Mouse (Mus musculus) CH12.LX (cell line): Measurements from ENCODE around the gene Rmnd1. TPM values are rescaled to one million over a fixed set of nuclear protein-coding genes. Genes with fewer than 3 reads are reported as not detected.
A peak's percentile ranks its signal among the peaks of the same experiment; 100 is the strongest.

ENCODE experiments used
- DNase-seq: peaks from one replicate; pipeline ENCODE4 v3.0.0-alpha.2; 2013; ENCODE audit errors: extremely low read depth
- H3K27ac ChIP-seq: 2 replicates; pipeline ENCODE4 v1.5.1; 2012; ENCODE audit warnings: low read depth, mild to moderate bottlenecking, control low read depth, moderate library complexity; ENCODE audit not compliant: insufficient read depth
- H3K27me3 ChIP-seq: replicated peaks from 2 replicates; pipeline ENCODE3; 2012; ENCODE audit warnings: inconsistent platforms
- H3K36me3 ChIP-seq, 2 experiments: replicated peaks in 1 of 2; 2 replicates each; pipeline versions ENCODE3 to v1.6.1; 2012; ENCODE audit warnings: inconsistent platforms in 1 of 2, low read length in 1 of 2, mild to moderate bottlenecking in 1 of 2, mixed read lengths in 1 of 2, moderate library complexity in 1 of 2; ENCODE audit not compliant: control insufficient read depth in 1 of 2, insufficient read depth in 1 of 2
- H3K4me1 ChIP-seq, 2 experiments: 2 replicates each; pipeline ENCODE4 v1.6.1; 2012; ENCODE audit warnings: inconsistent platforms in 1 of 2, moderate library complexity in 1 of 2; ENCODE audit not compliant: insufficient read depth in 2 of 2, control insufficient read depth in 1 of 2
- H3K4me2 ChIP-seq: 2 replicates; pipeline ENCODE4 v1.6.1; 2012; ENCODE audit warnings: low read depth, mild to moderate bottlenecking, control low read depth; ENCODE audit not compliant: poor library complexity, insufficient read depth, severe bottlenecking
- H3K4me3 ChIP-seq, 3 experiments: fragments of 150-350 bp in 1 of 3; sonication (generic) in 1 of 3; replicated peaks in 1 of 3; 2 replicates each; pipeline versions ENCODE3 to v1.5.1; 2011 to 2012; ENCODE audit warnings: low read depth in 2 of 3, low read length in 2 of 3, mild to moderate bottlenecking in 2 of 3, moderate library complexity in 2 of 3, control low read depth in 1 of 3, improper control_type of control experiment in 1 of 3, inconsistent platforms in 1 of 3, mixed read lengths in 1 of 3; ENCODE audit not compliant: poor library complexity in 1 of 3
- H3K79me2 ChIP-seq: replicated peaks from 2 replicates; pipeline ENCODE4 v1.6.1; 2012; ENCODE audit warnings: mild to moderate bottlenecking, moderate library complexity; ENCODE audit not compliant: control insufficient read depth, poor library complexity, insufficient read depth, severe bottlenecking; ENCODE audit errors: extremely low read depth
- H3K9ac ChIP-seq: 2 replicates; pipeline ENCODE4 v1.6.1; 2012; ENCODE audit warnings: low read depth, mild to moderate bottlenecking, control low read depth, moderate library complexity; ENCODE audit not compliant: insufficient read depth
- H3K9me3 ChIP-seq: replicated peaks from 2 replicates; pipeline ENCODE3; 2012; ENCODE audit warnings: low read length, inconsistent platforms, mixed read lengths
- BHLHE40 ChIP-seq: IDR thresholded peaks from 2 replicates; pipeline ENCODE4 v1.6.1; 2011; ENCODE audit warnings: mild to moderate bottlenecking, low read depth, low read length, improper control_type of control experiment
- CTCF ChIP-seq, 2 experiments: IDR thresholded peaks in 1 of 2; conservative IDR thresholded peaks in 1 of 2; 2 replicates each; pipeline ENCODE4 v1.5.1; 2011 to 2012; ENCODE audit warnings: low read depth in 2 of 2, low read length in 2 of 2, improper control_type of control experiment in 1 of 2, inconsistent platforms in 1 of 2, mild to moderate bottlenecking in 1 of 2, moderate library complexity in 1 of 2
- E2F4 ChIP-seq: IDR thresholded peaks from 2 replicates; pipeline ENCODE4 v1.6.1; 2011; ENCODE audit warnings: low read depth, low read length, improper control_type of control experiment; ENCODE audit not compliant: insufficient replicate concordance
- ELF1 ChIP-seq: IDR thresholded peaks from 2 replicates; pipeline ENCODE4 v1.6.1; 2014; ENCODE audit warnings: low read depth, mild to moderate bottlenecking, inconsistent platforms, low read length, improper control_type of control experiment
- EP300 ChIP-seq: IDR thresholded peaks from 2 replicates; pipeline ENCODE4 v1.6.1; 2011; ENCODE audit warnings: low read length, improper control_type of control experiment
- GABPA ChIP-seq: IDR thresholded peaks from 2 replicates; pipeline ENCODE4 v1.6.1; 2012; ENCODE audit warnings: low read depth, low read length, improper control_type of control experiment, inconsistent platforms; ENCODE audit not compliant: insufficient replicate concordance
- HCFC1 ChIP-seq: IDR thresholded peaks from 2 replicates; pipeline ENCODE4 v1.6.1; 2012; ENCODE audit warnings: low read depth, mild to moderate bottlenecking, inconsistent platforms, low read length, improper control_type of control experiment
- IRF4 ChIP-seq: IDR thresholded peaks from 2 replicates; pipeline ENCODE4 v1.6.1; 2014; ENCODE audit warnings: low read depth, mild to moderate bottlenecking, inconsistent platforms, low read length, improper control_type of control experiment
- JUN ChIP-seq: IDR thresholded peaks from 2 replicates; pipeline ENCODE4 v1.6.1; 2011; ENCODE audit warnings: low read depth, mild to moderate bottlenecking, low read length, improper control_type of control experiment, moderate library complexity; ENCODE audit not compliant: insufficient read depth
- MAX ChIP-seq: IDR thresholded peaks from 2 replicates; pipeline ENCODE4 v1.6.1; 2011; ENCODE audit warnings: low read length, improper control_type of control experiment
- MEF2A ChIP-seq: IDR thresholded peaks from 2 replicates; pipeline ENCODE4 v1.6.1; 2014; ENCODE audit warnings: low read depth, mild to moderate bottlenecking, inconsistent platforms, low read length, improper control_type of control experiment, borderline replicate concordance
- MXI1 ChIP-seq: IDR thresholded peaks from 2 replicates; pipeline ENCODE4 v1.6.1; 2011; ENCODE audit warnings: mild to moderate bottlenecking, low read depth, low read length, improper control_type of control experiment
- MYC ChIP-seq: IDR thresholded peaks from 2 replicates; pipeline ENCODE4 v1.6.1; 2011; ENCODE audit warnings: low read depth, mild to moderate bottlenecking, improper control_type of control experiment, low read length
- NELFE ChIP-seq: IDR thresholded peaks from 2 replicates; pipeline ENCODE4 v1.6.1; 2011; ENCODE audit warnings: low read depth, low read length, improper control_type of control experiment
- NRF1 ChIP-seq: IDR thresholded peaks from 2 replicates; pipeline ENCODE4 v1.6.1; 2014; ENCODE audit warnings: low read depth, mild to moderate bottlenecking, inconsistent platforms, low read length, improper control_type of control experiment, moderate library complexity
- POLR2A ChIP-seq: IDR thresholded peaks from 2 replicates; pipeline ENCODE4 v1.6.1; 2011; ENCODE audit warnings: low read depth, mild to moderate bottlenecking, improper control_type of control experiment, low read length
- POLR2AphosphoS2 ChIP-seq: IDR thresholded peaks from 2 replicates; pipeline ENCODE4 v1.6.1; 2011; ENCODE audit warnings: low read depth, low read length, improper control_type of control experiment
- RAD21 ChIP-seq: IDR thresholded peaks from 2 replicates; pipeline ENCODE4 v1.6.1; 2011; ENCODE audit warnings: low read depth, mild to moderate bottlenecking, low read length, improper control_type of control experiment, moderate library complexity
- RCOR1 ChIP-seq: conservative IDR thresholded peaks from 2 replicates; pipeline ENCODE4 v1.6.1; 2012; ENCODE audit warnings: low read depth, mild to moderate bottlenecking, inconsistent platforms, low read length, improper control_type of control experiment
- SIN3A ChIP-seq: IDR thresholded peaks from 2 replicates; pipeline ENCODE4 v1.6.1; 2012; ENCODE audit warnings: low read length, improper control_type of control experiment, inconsistent platforms
- SMC3 ChIP-seq: IDR thresholded peaks from 2 replicates; pipeline ENCODE4 v1.6.1; 2011; ENCODE audit warnings: low read depth, low read length, improper control_type of control experiment
- TBP ChIP-seq: conservative IDR thresholded peaks from 2 replicates; pipeline ENCODE4 v1.6.1; 2011; ENCODE audit warnings: low read depth, low read length, improper control_type of control experiment
- TCF12 ChIP-seq: IDR thresholded peaks from 2 replicates; pipeline ENCODE4 v1.6.1; 2014; ENCODE audit warnings: low read depth, mild to moderate bottlenecking, inconsistent platforms, low read length, improper control_type of control experiment
- USF1 ChIP-seq: IDR thresholded peaks from 2 replicates; pipeline ENCODE4 v1.6.1; 2014; ENCODE audit warnings: low read depth, mild to moderate bottlenecking, inconsistent platforms, low read length, improper control_type of control experiment
- USF2 ChIP-seq: conservative IDR thresholded peaks from 2 replicates; pipeline ENCODE4 v1.6.1; 2011; ENCODE audit warnings: low read depth, low read length, improper control_type of control experiment
- ZC3H11A ChIP-seq: IDR thresholded peaks from 2 replicates; pipeline ENCODE4 v1.6.1; 2012; ENCODE audit warnings: low read depth, mild to moderate bottlenecking, inconsistent platforms, low read length, improper control_type of control experiment
- ZKSCAN1 ChIP-seq: IDR thresholded peaks from 2 replicates; pipeline ENCODE4 v1.6.1; 2012; ENCODE audit warnings: low read depth, inconsistent platforms, low read length, improper control_type of control experiment, borderline replicate concordance
- ZMIZ1 ChIP-seq: IDR thresholded peaks from 2 replicates; pipeline ENCODE4 v1.6.1; 2012; ENCODE audit warnings: low read depth, mild to moderate bottlenecking, inconsistent platforms, low read length, improper control_type of control experiment
- ZNF384 ChIP-seq: IDR thresholded peaks from 2 replicates; pipeline ENCODE4 v1.6.1; 2012; ENCODE audit warnings: low read depth, low read length, improper control_type of control experiment, inconsistent platforms
- dilution Hi-C: fragments of 300-500 bp; cut with MboI; formaldehyde crosslinking; loops from 2 replicates; pipeline ENCODE4 v1.14.3; 2020; ENCODE audit warnings: low sequenced_read_pairs; ENCODE audit not compliant: extremely low pct_unique_long_range_greater_than_20kb, extremely low pct_ligation_motif_present
- in situ Hi-C: fragments of 300-500 bp; cut with MboI; formaldehyde crosslinking; loops from 3 replicates; pipeline ENCODE4 v1.14.3; 2019; ENCODE audit warnings: low sequenced_read_pairs, low pct_ligation_motif_present, low pct_unique_long_range_greater_than_20kb, mixed read lengths
- polyA plus RNA-seq: library from polyadenylated mRNA; unstranded; fragments of >175 nt; gene quantifications from 2 replicates; pipeline ENCODE4 v1.2.1, GENCODE M21; 2012; ENCODE audit warnings: low read depth; ENCODE audit not compliant: insufficient read length
- total RNA-seq, 2 experiments: library from RNA; depleted of rRNA; stranded (reverse); fragments of 300-350 nt in 1 of 2; fragments of >200 nt in 1 of 2; gene quantifications; 2 replicates each; pipeline ENCODE4 v1.2.3; 2012 to 2014

The Rmnd1 gene
- total and polyA plus RNA-seq, 3 experiments = 29.1 to 44.4 (median 43.6) TPM

- H3K4me3 ChIP-seq = peak overlapping the region; percentile 72 to 82 (median 77)
- H3K4me1 ChIP-seq = peaks cover 7 to 38% of the 10 kb centered on the region in 2 experiments
- in situ Hi-C loops = no loop called here
- H3K36me3 ChIP-seq = peaks cover 26 to 41% of the 10 kb centered on the region in 2 experiments
- H3K9ac ChIP-seq = peak overlapping the region; percentile 95
- H3K27me3 ChIP-seq = no peaks in the 10 kb centered on the region
- peaks cover 31% of the 10 kb centered on the region for H3K79me2 ChIP-seq
- H3K4me2 ChIP-seq = peak overlapping the region; percentile 72
- 0 out of 2 replicates have a peak, but pooled peaks have one; percentile 11 for TF ChIP-seq NELFE
- TF ChIP-seq HCFC1 = peak; percentile 37; the same call in 1 of the 2 replicates
- TF ChIP-seq MYC = peak; percentile 42; the same call in 1 of the 2 replicates
- TF ChIP-seq E2F4 = no peak
- no peak for TF ChIP-seq ZC3H11A
- TF ChIP-seq GABPA = no peak
- peak; percentile 80 for TF ChIP-seq TBP
- TF ChIP-seq BHLHE40 = peak; percentile 92
- TF ChIP-seq MAX = peak; percentile 82
- peak; percentile 69 for TF ChIP-seq USF2
- peak; percentile 51 for TF ChIP-seq POLR2A
- TF ChIP-seq MXI1 = peak; percentile 19; the same call in 1 of the 2 replicates
- peak; percentile 70 for TF ChIP-seq USF1
- TF ChIP-seq ELF1 = peak; percentile 96
- TF ChIP-seq ZNF384 = no peak
- TF ChIP-seq MEF2A = no peak
- TF ChIP-seq SIN3A = peak; percentile 87
- dilution Hi-C loops = no loop called here
- DNase-seq = peak; percentile 55
- no peaks in the 10 kb centered on the region for H3K9me3 ChIP-seq
- H3K27ac ChIP-seq = peak overlapping the region; percentile 33; the same call in 1 of the 2 replicates
These were observed 1.8 kb downstream of the Rmnd1 start for GRCm38 (mm10) chr10:4430399-4430798.

GRCm38 (mm10) chr10:4425245-4425644 lies 6.9 kb downstream of the Rmnd1 start:
- H3K79me2 ChIP-seq = peaks cover 10% of the 10 kb centered on the region
- H3K4me2 ChIP-seq = no peak overlapping the region
- dilution Hi-C loops = no loop called here
- no peak overlapping the region for H3K27ac ChIP-seq
- in situ Hi-C loops = no loop called here
- H3K4me1 ChIP-seq = peaks cover 4 to 46% of the 10 kb centered on the region in 2 experiments
- no peak overlapping the region for H3K4me3 ChIP-seq
- TF ChIP-seq USF1 = no peak
- no peak for TF ChIP-seq JUN
- TF ChIP-seq POLR2AphosphoS2 = no peak
- no peak for TF ChIP-seq ZMIZ1
- no peak for TF ChIP-seq IRF4
- TF ChIP-seq NRF1 = no peak
- TF ChIP-seq TCF12 = no peak
- TF ChIP-seq GABPA = no peak
- TF ChIP-seq SMC3 = peak; percentile 32
- no peak for TF ChIP-seq ELF1
- TF ChIP-seq SIN3A = no peak
- TF ChIP-seq NELFE = no peak
- TF ChIP-seq E2F4 = no peak
- TF ChIP-seq BHLHE40 = no peak
- no peak for TF ChIP-seq MEF2A
- peak in 1 of 2 experiments; percentile 44; a peak in 2 of 4 replicates for TF ChIP-seq CTCF (conservative IDR thresholded peaks at IDR 0.05 in 1 of 2, IDR thresholded peaks at IDR 0.05 in 1 of 2; ENCODE audit: low read depth in 2 of 2, low read length in 2 of 2)
- no peak for TF ChIP-seq MXI1
- TF ChIP-seq ZNF384 = no peak
- no peak for TF ChIP-seq RCOR1
- no peak for TF ChIP-seq MAX
- no peak for TF ChIP-seq EP300
- no peak for TF ChIP-seq ZKSCAN1
- TF ChIP-seq RAD21 = peak; percentile 50
- DNase-seq = no peak
- no peak overlapping the region for H3K9ac ChIP-seq
- H3K36me3 ChIP-seq = peaks cover 61 to 81% of the 10 kb centered on the region in 2 experiments
- no peaks in the 10 kb centered on the region for H3K9me3 ChIP-seq
- no peaks in the 10 kb centered on the region for H3K27me3 ChIP-seq
